Mouse (Mus musculus) gastrocnemius, postnatal 4 days (tissue): Measurements from ENCODE around the gene Lims1. TPM values are rescaled to one million over a fixed set of nuclear protein-coding genes. Genes with fewer than 3 reads are reported as not detected.

Experiments used
- DNase-seq, 2 experiments: peaks; one replicate each; pipeline ENCODE4 v3.0.0; 2021 to 2022; ENCODE audit warnings: low spot score in 2 of 2, mixed read lengths in 2 of 2
- total RNA-seq, 2 experiments: library from RNA; stranded (reverse); gene quantifications; 2 replicates each; pipeline ENCODE4 v1.2.3; 2021

The Lims1 gene
- total RNA-seq, 2 experiments from 2014 or later, result 108 to 135 TPM

DNA sequence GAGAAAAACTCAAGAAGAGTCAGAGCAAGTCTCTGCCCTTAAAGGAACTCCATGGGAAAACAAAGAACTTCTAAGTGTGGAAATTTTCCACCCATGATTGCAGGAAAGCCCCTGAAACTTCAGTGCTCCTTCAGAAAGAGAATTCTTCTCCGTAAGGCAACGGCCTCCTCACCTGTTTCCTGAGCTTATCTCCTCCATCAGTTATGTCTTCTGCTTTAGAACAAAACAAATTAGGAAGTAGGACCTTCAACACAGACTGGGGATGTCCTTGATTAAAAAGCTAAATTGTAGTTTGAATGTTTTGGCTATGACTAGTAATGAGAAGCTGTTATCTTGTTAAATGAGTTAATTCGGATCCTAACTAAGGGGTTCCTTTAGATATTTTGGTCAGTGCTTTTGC is 20.3 kb downstream of the Lims1 start:
- DNase-seq, result no peak

- no peak for DNase-seq
These were observed 27.3 kb downstream of the Lims1 start for GRCm38 (mm10) chr10:58350600-58350999.

DNA sequence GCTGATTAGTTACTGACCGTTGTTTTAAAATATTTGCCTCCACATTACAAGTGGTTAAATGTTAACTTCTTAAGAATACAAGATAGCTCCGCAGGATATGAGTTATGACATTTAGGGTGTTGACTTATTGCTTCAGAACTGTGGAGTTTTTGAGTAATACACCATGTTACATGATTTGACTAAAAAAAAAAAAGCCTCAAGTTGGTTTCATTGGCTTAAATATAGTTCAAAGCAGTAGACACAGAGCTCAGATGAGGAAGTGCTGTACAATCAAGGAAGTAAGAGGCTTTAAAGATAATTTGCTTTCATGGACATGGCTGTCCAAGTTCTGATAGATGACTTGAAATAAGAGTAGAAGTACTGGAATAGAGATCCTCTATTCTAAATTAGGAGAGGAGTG is 28.4 kb downstream of the Lims1 start:
- no peak for DNase-seq

- DNase-seq, result no peak
These were observed 29.1 kb downstream of the Lims1 start for GRCm38 (mm10) chr10:58352364-58352763.

DNA sequence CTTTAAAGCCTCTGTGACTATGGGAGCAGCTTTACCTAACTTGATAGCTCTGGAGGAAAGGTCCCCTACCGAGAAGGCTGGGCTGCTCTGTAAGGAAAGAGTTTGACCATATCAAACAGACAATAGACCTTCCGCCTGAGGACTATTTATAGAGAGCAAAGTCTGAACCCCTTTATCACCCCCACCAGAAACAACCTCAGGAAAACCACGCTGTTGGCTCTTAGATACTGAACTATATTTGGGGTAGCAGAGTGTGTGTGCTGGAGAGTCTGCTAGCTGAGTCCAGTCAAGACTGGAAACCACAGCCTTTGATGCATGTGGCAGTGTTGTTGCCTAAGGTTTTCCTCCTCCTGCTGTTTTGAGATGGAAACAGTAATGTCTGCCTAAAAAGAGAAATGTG is 31.3 kb downstream of the Lims1 start:
- no peak for DNase-seq

- DNase-seq, result no peak
These were observed 33.2 kb downstream of the Lims1 start for GRCm38 (mm10) chr10:58356460-58356859.

- DNase-seq, result no peak
These were observed 35.9 kb downstream of the Lims1 start for GRCm38 (mm10) chr10:58359123-58359522.

- no peak for DNase-seq
These were observed 36.7 kb downstream of the Lims1 start for GRCm38 (mm10) chr10:58359952-58360351.

- DNase-seq, result no peak
These were observed 39.5 kb downstream of the Lims1 start for GRCm38 (mm10) chr10:58362745-58363144.

- DNase-seq, result no peak
These were observed 41.7 kb downstream of the Lims1 start for GRCm38 (mm10) chr10:58364770-58365515.

GRCm38 (mm10) chr10:58368791-58369706 is 45.8 kb downstream of the Lims1 start:
- DNase-seq, result no peak

- DNase-seq, result no peak
These were observed 46.4 kb downstream of the Lims1 start for GRCm38 (mm10) chr10:58369707-58370093.

DNA sequence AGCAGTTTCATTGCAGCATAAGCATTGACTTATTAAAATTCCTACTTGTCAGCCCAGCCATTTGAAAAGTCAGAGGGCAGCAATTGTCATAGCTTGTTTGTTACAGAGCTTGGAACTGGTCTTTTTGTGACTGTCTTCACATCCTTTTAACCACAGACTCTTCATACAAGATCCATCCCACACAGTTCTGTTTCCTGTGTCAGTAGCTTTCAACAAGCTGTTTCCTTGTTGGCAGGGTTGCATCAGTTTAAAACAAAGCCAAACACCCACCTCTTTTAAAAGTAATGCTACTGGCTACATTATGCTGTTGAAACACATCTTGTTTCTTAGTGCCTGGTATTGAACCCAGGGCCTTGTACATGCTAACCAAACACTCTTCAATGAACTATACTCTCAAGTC is 46.9 kb downstream of the Lims1 start:
- DNase-seq, result no peak

GRCm38 (mm10) chr10:58370559-58370958 is 47.3 kb downstream of the Lims1 start:
- no peak for DNase-seq

GRCm38 (mm10) chr10:58371279-58371842 is 48.1 kb downstream of the Lims1 start:
- no peak for DNase-seq

GRCm38 (mm10) chr10:58372430-58373030 is 49.3 kb downstream of the Lims1 start:
- no peak for DNase-seq

DNA sequence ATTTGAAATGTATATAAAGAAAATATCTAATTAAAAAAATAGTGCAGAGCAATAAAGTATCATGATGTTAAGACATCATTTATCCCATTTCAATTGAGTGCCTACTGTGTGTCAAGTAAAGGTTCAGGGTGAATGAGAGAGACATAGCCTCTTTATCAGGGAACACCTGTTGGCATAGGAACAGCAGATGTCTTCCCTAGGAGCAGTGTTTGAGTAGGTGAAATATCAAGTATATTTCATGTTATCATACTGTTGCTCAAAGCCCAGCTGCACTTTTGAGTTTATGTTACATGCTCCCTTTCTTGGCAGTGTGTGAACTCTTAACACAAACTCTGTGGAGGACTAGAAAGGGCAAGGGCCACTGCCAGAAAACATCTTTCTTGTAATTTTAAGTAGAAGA is 50.6 kb downstream of the Lims1 start:
- no peak for DNase-seq

GRCm38 (mm10) chr10:58377592-58378197 is 54.4 kb downstream of the Lims1 start:
- no peak for DNase-seq

DNA sequence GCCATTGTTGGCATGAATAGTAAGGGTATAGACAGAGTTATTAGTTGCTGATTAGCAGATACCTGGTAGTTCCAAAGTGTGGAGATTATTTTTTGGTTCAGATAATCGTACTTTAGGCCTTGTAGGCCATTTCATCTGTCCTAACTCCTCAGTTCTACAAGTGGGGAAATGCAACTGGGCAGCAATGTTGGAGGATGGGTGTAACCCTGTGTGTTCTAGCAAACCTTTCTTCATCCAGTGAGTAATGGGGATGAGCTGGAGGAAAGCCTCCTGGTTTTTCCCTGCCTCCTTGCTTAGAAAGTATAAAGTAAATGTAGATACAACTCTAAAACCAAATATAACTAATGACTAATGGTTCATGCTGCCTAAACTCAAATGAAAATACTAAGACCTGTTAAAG is 55.1 kb downstream of the Lims1 start:
- no peak for DNase-seq

DNA sequence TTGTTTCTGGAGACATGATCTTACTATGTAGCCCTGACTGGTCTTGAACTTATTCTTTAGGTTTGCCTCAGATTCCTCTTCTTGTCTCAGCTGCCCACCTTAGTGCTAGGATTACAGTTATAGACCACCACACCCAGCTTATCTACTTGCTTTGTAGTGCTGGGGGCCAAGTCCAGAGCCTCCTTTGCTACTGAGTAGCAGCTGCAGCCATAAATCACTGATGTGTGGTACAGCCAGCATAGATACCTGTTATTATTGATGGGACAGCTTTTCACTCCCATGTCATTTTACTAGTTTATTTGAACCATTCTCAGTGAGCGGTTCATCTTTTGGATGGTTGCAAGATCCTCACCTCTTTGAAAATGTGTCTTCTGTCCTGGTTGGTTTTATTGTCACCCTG is 56.4 kb downstream of the Lims1 start:
- no peak for DNase-seq

- no peak for DNase-seq
These were observed 58.6 kb downstream of the Lims1 start for GRCm38 (mm10) chr10:58381904-58382303.
